Mouse (Mus musculus): ENCODE data around the gene Trafd1. TPM values are rescaled to one million over a fixed set of nuclear protein-coding genes. Genes with fewer than 3 reads are reported as not detected.

Gene Trafd1
- total RNA-seq (2021): 10 to 100 TPM; 28.7 to 44.5 TPM
- polyA plus RNA-seq (2012; rRNA removed): 34.7 and 36.8 TPM in 2 replicates
- long read RNA-seq, partial matches to known transcripts: 2 of 31 reads
- long read RNA-seq, other reads (novel, unspliced or antisense): 23 of 31 reads

DNA sequence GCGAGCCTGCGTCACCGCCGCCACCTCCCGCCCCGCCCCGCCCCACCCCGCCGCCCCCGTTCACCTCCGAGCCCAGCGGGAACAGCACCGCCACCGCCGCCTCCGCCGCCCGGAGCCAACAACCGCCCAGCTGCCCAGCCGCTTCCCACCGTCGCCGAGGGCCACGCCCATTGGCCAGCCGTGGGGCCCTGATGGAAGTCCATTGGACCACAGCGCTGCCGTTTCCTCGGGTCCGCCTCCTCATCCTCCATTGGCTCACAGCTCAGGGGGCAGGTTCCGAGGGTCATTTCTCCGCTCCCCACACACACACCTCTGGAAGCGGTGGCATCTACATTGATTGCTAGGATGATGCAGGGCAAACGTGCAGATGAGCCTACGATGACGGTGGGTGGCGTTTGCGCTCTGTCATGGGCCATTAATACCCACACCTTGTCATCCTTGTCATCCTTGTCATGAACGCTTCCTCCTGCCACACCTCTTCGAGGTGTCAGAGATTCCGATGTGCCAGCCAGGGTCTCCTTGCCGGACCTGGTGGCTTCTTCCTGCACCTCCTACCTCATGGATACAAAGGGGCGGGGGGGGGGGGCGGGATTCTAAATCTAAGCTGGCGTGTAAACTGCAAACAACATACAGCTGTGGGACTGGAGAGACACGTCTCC is at the start of gene Trafd1:
Gene Trafd1, minus strand, starts transcription at position 172 of the 659 bp plus-strand sequence.
- DNase-seq: peak; percentile 98

DNA sequence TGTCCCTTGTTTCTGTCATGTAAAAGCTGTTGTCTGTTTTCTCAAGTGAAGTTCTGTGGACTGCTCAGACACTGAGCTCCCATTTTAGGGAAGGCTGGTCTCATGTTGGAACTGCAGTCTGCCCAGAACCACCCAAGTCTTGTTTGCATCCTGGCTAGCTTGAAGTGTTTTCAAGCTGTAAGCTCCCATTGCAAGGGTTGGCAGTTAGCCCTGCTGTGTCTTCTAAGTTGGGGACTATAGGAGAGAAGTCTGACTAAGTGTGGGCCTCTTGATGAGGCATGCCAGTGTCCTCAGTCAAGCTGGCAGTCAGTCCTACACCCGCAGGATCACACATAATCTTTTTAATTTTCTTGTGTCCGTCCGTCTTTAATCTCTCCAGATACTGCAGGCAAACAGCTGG is 43.5 kb upstream of the Trafd1 start:
- no peak for DNase-seq

DNA sequence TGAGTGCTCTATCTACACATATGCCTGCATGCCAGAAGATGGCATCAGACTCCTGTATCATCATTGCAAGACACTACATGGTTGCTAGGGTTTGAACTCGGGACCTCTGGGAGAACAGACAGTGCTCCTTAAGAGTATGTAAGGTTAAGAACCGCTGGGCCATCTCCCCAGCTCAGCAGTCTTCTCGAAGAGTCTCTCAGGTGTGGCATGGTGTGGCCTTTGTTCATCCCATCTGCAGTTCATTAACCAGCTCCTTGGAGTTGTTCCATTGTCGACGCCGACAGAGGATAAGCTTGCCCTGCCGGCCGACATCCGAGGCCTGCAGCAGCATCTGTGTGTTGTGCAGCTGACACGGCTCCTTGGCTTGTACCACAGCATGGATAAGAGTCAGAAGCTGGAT is 37.9 kb upstream of the Trafd1 start:
- DNase-seq: no peak

DNA sequence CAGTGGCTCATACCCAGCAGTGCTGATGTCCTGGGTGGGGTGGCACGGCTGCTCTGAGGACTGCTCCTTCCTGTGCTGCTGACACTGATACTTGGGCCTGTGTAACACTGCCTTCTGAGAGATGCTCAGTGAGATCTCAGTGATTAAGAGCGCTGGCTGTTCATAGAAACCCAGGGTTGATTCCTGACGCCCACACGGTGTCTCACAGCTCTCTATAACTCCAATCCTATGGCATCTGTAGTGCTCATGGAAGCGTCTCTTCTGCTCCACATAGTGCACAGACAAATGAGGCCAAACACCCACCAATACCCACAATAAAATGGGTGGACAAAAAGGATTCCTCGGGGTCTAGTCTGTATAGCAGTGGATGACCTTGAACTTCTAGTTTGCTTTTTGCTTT is 37.4 kb upstream of the Trafd1 start:
- DNase-seq: no peak

DNA sequence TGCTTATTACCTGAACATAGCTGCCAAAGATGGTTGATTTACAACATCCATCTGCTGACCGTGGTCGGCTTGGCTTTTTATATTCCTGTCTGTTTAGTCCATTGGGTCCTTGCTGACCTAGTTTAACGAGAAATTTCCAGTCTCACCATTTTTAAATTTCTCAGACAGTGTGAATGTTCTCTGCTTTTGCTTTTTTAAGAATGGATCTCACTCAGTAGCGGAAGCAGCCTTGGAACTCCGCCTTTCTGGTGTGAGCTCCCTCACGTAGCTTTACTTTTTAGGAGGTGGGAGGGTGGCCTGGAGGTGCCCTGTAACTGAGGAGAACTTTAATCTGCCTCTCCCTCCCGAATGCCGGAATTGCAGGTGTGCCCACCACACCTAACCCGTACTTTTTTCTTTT is 35.3 kb upstream of the Trafd1 start:
- DNase-seq: no peak

DNA sequence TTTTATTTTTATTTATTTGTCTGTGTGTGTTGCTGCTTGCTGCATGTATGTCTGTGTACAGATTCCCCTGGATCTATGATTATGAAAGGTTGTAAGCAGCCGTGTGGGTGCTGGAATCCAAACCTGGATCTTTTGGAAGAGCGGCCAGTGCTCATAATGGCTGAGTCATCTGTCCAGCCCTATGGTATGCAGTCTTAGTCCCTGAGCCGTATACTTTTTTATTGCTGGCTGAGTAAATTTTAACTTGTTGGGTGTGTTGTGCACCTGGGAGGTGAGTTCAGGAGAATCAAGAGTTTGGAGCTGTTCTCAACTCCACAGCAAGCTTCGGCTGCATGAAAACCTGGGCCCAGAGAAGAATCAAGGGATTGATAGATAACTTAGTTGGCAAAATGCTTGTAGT is 25.5 kb upstream of the Trafd1 start:
- no peak for DNase-seq

DNA sequence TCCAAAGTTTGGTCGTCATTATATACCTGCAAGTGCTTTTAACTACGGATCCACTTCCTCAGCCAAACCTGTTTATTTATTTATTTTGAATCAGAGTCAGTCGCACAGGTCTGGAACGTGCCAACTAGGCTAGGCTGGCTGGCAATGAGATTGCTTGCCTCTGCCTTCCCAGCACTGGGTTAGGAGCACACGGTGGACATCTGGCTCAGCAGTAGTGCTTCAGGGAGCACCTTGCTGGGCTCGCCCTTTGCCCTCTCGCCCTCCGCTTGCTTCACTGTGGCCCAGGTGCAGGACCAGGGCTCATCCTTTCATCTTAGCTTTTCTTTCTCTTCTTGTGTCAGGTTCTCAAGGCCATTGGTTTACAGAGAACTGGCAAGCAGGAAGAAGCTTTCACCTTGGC is 22.4 kb upstream of the Trafd1 start:
- DNase-seq: peak; percentile 40

DNA sequence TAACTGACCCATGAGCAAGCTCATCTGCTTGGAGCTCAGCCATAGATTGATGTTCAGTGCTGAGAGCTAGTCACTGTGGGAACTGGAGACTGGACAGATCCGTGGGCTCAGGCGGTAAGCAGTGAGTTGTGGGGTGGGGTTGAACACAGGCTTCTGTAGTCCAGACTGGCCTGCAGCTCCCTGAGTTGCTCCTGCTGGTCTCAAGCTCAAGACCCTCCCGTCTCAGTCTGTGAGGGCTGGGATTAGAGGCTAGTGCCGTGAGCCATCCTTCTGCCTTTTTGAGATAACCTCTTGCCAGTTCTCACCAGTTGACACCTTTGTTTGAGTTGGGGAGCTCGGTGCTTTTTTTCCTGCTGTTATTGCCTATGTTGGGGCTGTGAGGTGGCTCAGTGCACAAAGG is 15.4 kb upstream of the Trafd1 start:
- no peak for DNase-seq

DNA sequence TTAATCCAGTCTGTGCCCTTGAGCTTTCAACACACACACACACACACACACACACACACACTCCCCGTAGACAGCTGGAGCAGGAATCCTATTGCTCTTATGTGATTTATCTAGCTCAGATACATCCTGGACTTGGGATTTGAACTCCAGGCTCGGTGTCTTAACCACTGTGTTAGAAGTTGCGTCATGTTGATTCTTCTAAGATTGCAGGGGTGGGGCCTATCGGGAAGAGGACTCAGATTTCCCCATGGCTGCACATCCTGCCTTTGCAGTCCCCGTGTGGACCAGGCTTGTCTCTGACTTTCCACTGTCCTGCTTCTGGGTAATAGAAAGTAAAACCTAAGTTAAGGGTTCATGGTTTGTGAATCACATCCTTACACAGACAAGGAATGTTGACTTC is 14.6 kb upstream of the Trafd1 start:
- DNase-seq: no peak

DNA sequence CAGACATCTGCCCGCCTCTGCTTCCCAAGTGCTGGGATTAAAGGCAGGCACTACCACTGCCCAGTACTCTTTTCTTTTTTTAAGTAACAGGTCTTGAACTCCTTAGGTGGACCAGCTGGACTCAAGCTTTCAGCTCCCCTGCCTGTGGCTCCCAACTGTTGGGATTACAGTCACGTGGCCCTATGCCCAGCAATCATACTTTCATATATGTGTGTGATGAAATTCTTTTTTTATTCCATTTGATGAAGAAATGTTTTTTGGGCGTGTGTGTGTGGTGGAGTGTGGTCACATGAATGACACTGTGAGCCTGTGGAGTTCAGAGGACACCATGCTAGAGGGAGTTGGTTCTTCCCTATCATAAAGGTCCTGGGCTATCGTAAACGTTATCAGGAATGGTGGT is 14.1 kb upstream of the Trafd1 start:
- no peak for DNase-seq

DNA sequence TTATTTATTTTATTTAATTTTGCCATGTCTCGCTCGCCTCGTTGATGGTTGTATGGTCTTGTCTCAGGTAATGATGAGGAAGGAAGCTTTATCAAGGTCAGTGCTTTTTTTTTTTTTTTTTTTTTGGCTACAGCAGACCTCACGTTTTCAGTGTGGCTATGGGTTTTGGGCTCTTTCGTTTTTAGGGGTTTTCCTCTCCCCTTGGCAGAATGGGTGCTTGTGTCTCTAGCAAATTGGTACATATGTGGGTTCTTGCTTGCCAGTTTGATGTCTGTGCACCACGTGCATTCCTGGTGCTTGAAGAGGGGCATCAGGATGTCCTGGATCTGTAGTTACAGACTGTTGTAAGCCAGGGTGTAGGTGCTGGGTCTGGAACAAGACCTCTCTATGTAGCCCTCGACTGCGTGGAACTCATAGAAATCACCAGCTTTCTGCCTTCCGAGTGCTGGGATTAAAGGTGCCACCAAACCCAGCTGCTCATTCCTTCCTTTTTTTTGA is 13.6 kb upstream of the Trafd1 start:
- DNase-seq: no peak

DNA sequence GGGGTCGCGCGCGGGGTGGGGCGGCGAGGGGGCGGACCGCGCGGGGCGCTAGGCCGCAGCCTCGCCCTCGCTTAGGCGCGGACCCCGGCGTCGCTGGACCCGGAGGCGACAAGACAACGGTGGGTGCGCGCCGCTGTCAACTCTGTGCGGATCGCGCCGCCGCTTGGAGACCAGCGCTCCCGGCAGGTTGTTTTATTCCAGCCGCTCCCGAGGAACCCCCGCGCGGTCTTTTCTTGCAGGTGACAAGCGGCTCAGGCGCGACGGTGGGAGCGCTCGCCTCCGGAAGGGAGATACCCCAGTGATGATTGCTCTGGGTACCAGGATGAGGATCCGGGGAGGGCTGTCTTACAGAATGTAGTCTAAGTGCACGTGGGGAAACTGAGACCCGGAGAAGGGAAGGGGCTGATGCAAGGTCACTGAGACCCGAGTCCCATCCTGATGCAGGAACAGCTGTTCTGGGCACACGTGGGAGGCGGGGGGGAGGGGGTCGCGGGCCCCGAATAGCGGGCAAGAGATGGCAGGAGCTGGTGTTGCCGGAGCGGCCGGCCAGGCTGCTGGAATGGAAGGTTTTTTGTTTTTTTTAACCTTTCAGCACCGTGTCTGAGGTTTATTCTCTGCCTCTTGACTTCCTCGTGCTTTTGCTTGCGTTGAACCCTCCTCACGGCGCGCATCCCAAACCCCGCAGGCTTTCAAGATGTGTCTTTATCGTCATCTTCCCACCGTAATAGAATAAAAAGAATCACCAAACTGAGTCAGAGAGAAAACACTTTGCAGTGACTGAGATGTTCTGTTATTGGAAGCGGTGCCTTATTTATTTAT is 12.9 kb upstream of the Trafd1 start:
- no peak for DNase-seq

DNA sequence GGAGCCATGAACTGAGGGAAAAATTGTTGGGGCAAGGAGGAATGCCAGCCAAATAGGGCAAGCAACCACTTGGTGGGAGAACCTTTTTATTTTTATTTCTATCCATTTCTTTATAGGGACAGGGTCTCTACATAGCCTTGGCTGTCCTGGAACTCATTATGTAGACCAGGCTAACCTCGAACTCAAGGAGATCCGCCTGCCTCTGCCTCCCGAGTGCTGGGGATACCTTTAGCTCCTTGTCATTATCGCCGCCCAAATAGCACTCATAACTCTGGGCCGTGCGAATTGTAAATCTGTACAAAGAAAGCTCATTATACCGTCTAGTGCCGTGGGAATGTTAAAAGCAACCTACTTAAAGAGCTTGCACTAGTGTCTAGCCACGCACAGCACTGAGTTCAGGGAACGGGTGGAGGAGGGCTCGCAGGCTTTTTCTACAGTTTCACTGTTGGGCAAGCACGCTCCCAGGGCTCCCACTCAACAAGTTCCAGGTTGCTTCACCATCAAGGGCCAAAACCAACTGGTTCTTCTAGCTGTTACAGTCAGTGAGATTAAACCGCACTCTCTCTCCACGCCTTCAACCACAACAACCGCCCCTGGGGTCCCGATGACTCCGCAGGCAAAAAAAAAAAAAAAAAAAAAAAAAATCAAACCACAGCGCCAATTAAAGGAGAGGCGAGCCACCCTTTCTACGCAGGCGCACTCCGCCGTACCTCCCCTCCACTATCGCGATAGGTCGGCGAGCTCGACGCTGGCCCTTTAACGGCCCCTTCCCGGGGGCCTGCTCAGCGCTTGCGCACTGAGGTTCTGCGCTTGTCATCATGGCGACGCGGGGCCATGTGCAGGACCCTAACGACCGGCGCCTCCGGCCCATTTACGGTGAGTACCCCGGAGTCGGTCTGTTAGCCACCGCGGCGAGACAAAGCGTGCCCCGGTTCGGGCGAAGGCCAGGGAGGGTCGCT is 12.0 kb upstream of the Trafd1 start, which contains the start of gene Naa25:
Gene Naa25, plus strand, starts transcription at position 750 of the 959 bp plus-strand sequence.
- peak; percentile 97 for DNase-seq

DNA sequence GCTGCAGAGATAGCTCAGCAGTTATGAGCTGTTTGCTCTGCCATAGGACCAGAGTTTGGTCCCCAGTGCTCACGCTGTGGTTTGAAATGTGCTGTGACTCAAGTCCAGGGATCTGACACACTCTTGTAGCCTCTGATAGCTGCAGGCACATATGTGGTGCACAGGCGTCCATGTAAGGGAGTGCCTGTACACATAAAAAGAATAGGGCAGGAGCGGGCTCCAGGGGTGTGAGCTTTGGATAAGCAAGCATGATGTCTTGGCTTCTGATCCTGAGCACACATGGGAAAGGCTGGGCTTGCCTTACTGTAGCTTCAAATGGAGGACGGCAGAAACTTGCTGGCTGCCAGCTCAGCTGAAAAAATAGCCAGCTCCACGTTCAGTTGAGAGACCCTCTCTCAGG is 10.2 kb upstream of the Trafd1 start:
- DNase-seq: no peak

DNA sequence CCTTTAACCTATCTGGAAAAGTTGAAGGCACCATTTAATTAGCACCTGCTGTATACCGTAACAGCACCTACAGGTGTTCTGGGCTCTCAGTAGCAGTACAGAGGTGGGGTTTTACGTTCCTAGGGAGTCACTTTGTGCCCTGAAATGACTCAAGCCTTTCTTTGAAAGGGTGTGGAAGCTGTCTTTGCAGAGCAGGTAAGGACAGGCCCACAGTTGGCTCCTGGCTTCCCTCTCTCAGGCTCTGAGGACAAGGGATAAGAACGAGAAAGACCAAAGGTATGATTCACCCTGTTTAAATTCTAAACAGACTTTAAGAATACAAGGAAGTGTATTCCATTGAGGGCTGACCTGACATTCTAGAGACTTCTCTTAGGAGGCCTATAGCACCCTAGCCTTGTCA is 8.0 kb upstream of the Trafd1 start:
- DNase-seq: no peak

DNA sequence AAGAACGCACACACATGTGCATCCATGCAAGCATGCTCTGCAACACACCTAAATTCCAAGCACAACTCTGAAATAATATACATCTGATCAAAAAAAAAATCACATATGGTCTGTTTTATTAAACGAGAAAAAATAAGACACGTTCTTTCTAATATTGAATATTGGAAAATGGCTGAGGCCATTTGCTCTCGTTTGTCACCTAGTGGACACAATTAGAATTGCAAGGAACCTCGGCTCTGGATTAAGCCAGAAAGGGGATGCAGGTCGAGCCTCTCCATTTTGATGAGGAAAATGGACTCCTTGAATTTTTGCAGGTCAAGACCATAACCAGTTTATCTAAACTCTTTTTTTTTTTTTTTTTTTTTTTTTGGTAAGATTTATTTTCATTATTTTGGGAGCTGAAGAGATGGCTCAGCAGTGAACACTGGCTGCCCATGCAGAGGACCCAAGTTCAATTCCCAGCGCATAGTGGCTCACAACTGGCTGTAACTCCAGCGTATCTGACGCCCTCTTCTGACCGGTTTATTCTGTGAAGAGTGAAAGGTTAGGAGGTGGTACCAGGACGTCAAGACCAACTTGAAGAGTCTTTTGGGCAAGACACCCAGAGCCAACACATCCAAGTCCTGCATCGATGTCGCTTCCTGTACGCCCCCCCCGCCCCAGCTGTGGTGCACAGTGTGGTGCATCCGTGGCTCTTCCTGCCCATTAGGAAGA is 7.4 kb upstream of the Trafd1 start:
- peak; percentile 32 for DNase-seq

DNA sequence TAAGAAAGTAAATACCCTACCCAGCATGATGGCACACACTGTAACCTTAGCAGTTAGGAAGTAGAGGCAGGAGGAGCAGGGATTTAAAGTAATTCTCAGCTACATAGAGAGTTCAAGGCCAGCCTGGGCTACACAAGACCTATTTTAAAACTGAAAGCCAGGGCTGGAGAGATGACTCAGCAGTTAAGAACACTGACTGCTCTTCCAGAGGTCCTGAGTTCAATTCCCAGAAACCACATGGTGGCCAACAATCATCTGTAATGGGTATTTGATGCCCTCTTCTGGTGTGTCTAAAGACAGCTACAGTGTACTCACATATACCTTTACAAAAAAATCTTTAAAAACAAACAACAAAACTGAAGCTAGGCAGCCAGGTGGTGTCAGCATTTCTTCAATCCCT is 4.3 kb upstream of the Trafd1 start:
- DNase-seq: no peak

DNA sequence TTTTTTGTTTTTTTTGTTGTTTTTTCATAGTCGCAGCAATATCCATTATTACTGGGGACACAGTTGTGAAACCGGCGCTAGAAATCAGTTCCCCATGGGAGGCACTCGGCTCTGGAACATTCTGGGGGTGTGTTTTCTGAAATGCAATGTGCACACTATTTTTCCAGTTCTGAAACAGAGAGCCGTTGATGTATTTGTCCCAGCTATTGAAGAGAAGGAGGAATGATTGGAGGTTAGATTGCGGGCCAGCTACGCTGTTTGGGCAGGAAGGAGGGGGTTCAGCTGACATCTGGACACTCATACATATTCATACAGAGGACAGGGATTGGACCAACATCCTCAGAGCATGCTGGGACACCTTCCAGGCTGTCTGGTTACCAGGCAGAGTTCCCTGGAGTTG is 3.7 kb upstream of the Trafd1 start:
- peak; percentile 30 for DNase-seq

DNA sequence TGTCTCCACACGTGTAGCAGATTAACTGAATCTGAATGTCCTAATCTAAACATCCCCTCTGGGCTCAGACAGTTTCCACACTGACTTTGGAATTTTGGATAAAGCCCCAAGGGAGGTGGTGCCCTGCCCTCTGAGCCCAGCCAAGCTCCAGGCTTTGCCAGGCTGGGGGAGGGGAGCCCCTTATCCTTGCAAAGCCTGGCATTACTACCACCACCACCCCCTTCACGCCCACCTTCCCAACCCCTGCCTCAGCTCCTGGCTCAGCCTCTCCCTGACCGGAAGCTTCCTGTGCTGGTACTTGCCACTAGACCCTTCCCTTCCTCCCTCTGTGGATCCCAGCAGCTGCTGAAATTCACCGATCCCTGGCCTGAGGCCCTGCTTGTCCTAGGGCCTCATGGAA is 1.7 kb upstream of the Trafd1 start:
- DNase-seq: peak; percentile 32

DNA sequence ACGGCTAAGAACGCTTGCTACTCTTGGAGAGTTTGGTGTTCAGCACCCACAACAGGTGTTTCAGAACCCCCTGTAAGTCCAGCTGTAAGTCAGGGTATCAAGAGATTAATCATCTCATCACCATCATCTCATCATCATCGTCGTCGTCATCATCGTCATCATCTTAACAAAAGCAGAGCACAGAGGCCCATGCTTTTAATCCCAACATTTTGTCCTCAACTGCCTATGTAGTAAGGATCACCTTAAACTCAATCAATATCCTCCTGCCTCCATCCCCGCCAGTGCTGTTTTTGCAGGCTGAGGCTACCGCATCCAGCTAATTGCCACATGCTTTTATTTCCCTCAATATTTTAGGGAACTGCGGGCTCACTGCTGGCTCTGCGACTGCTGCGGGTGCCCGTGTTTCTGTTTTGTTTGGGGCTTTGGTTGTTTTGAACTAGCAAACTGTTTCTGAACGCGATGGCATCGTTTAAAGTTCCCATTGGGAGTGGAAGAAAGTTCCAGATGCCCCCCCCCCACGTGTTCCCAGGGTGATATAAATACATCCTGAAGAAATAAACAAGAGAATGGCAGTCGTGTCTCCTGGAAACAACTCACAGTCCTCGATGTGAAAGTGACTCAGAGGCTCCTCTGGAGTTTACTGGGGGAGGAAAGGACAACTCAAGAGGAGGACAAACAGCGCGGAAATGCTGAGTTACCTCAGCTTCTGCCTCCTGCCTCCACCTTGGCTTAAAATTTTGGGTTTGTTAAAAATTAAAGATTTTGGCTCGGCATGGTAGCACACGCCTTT is 883 bp upstream of the Trafd1 start:
- no peak for DNase-seq
